Mouse (Mus musculus) right cerebral cortex, adult 2 months (tissue): ENCODE results near the gene Fam173a.
A peak's percentile ranks its signal among the peaks of the same experiment; 100 is the strongest.

Experiments used
- DNase-seq, 2 experiments: peaks; one replicate each; pipeline ENCODE4 v3.0.0; 2021 to 2022; ENCODE audit warnings: low spot score in 2 of 2

Fam173a gene

GRCm38 (mm10) chr17:25796951-25797369, 4.3 kb upstream of the Fam173a start, which contains the start of gene Metrn:
TSS of gene Metrn (minus strand) at chr17:25797136.
- DNase-seq = peak; percentile 66 to 67

GRCm38 (mm10) chr17:25796211-25796771, 3.6 kb upstream of the Fam173a start:
- no peak for DNase-seq

- DNase-seq = peak in 1 of 2 experiments; percentile 66
Observed at GRCm38 (mm10) chr17:25795609-25796092, 3.0 kb upstream of the Fam173a start, which contains the start of gene AC134908.4. TSS of gene AC134908.4 (minus strand) at chr17:25795659.

GRCm38 (mm10) chr17:25794998-25795397, 2.3 kb upstream of the Fam173a start:
- DNase-seq = no peak

- DNase-seq = no peak
Observed at GRCm38 (mm10) chr17:25794197-25794596, 1.5 kb upstream of the Fam173a start.

DNA sequence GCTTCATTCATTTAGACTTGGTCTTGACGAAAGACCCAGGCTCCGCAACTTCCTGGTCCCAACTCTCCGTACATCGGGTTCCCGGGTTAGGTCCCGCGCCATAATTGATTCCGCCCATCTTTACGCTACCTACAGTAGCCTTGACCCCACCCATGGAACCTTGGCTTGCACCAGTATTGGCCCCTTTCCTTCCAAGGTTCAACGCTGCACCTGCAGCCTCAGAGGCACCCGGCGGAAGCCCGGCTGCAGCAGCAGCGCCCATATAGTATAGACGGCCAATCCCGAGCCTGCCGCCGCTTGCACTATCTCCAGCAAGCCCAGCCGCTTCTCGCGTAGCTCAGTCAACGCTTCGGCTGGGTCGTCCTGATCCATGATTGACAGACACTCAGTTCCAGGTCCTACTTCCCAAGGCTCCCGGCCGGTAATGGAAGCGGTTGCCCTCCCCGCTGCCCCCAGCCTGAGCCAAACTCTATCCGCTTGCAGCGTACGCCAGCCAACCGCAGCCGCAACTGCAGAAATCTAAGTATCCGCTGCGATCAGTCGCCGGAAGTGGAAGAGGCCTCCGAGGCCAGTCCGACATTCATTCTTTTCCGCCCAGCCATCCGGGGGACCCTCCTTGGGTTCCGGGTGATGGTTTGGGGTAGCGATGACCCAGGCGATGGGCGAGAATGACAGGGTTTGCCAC, 716 bp downstream of the Fam173a start:
- peak; percentile 84 to 91 for DNase-seq

DNA sequence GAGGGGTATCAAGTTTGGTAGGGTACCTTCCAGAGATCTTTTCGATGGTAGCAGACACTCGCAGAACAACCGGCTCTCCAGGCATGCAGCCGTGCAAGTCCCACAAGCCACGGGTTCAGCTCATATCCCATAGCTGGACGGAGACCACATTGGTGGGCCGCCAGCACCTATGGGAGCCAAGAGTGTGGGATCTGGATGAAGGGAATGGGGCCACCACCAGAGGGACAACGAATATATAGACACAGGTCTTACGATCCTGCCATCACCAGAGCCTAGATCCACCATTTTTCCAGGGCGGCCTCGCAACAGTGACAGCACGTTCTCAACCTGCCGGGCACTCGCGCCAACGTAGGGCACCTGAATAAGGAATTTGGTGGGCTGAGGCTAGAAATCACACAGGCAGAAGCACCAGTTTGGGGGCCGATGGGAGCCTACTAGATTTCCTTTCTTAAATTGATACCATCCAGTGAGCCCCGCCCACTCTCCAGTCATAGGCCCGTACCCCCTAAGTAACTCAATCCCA, 1.3 kb downstream of the Fam173a start:
- no peak for DNase-seq

DNA sequence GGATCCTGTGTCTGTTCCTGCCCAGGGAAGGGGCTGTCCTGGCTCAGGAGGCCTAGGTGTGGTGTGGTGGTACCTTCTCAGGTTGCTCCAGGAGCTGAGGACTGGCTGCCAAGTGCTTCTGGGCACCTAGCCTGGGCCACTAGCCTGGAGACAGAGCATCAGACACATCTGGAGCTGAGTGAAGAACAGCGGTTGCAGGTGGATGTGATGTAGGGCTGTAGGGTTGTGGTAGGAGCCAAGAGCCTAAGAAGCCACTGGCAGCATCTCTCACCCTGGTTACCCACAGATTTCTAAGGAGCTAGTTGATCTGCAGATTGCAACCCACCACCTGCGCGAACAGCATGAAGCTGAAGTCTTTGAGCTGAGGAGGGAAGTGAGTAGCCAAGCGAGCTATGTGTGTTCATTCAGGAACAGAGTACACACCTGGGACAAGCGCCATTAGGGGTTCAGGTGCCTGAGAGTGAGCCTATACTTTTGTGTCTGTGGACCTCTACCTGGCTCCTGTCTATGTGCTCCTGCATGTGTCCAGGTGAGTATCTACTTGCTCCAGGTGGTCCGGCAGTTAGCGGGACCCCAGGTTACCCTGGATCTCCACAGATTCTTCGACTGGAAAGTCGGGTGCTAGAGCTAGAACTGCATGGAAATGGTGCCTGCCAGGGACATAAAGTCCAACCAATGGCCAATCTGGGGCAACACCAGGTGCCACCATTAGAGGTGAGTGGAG, 5.8 kb downstream of the Fam173a start:
- DNase-seq = no peak

DNA sequence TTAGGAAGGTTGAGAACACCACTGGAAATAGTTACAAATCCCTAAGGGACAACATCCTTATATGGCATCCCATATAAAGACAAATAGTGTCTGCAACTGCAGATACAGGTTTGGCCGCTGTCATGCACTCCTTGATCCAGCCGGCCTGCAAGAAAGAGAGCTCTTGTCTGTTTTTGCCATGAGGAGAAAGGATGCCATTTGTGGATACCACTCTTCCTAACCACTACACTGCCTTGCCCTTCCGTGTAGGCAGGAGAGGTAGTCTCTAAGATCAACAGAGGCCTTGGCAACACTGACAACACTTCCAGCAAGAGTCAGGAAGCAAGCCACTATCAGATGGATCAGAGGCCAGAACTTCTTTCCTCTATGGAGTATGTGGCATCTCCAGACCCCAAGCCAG, 6.4 kb downstream of the Fam173a start, which contains the start of gene Ccdc78:
TSS of gene Ccdc78 (plus strand) at position 301 of the 400 bp plus-strand sequence.
- DNase-seq = no peak

- peak; percentile 98 to 99 for DNase-seq
Observed at GRCm38 (mm10) chr17:25785281-25785745, 7.4 kb downstream of the Fam173a start, which contains the start of gene Haghl. TSS of gene Haghl (minus strand) at chr17:25785673.

- no peak for DNase-seq
Observed at GRCm38 (mm10) chr17:25783861-25784574, 8.7 kb downstream of the Fam173a start.

DNA sequence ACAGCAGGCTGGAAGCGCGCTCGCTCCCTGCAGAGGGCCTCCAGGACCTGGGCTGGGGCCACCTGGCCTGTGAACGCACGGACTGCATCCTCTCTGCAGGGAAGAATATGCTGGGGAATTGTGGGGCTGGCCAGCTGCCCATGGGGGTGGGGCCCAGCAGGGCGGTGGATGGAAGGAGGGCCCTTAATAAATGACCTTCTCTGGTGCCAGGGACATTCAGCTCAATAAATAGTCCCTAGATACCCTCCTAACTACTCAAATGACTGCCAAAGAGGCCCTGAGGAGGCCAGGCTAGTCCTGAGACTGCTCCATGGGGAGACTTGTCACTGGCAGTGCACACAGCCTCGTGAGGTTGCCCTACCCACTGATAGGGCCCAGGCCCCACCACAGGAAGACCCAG, 9.6 kb downstream of the Fam173a start:
- DNase-seq = no peak

DNA sequence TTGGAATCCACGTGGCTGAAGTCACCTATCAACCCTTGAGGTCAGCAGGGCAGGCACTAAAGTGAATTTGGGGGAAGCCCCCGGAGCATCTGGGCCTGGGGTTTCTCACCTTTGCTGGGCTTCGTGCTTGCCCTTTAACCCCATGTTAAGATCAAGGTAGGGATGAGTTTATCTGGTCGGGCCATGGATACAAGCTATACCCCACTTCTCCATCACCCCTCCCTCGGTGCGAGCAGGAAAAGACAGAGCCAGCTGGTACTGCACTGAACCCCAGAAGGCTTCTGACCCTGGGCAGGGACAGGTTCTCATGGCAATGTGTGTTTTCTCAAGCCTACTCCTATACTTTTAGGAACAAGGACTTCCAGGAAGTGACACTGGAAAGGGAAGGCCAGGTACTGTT, 11.4 kb downstream of the Fam173a start:
- no peak for DNase-seq

DNA sequence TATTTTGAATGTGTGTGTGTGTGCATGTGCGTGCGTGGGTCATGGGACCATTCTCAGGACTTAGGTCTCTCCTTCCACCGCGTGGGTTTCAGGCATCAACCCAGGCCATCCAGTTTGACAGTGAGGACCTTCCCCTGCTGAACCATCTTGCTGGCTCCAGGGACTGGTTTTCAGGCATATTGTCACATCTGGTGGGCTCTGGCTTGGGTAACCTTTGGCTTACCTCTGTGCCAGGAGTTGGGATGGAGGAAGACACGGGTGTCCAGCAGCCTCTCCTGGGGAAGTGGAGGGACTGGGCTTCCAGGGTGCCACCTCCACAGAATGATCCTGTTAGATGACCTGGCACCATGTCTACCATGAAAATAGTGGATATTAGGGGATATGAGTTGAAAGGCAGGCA, 14.8 kb downstream of the Fam173a start:
- DNase-seq = no peak

DNA sequence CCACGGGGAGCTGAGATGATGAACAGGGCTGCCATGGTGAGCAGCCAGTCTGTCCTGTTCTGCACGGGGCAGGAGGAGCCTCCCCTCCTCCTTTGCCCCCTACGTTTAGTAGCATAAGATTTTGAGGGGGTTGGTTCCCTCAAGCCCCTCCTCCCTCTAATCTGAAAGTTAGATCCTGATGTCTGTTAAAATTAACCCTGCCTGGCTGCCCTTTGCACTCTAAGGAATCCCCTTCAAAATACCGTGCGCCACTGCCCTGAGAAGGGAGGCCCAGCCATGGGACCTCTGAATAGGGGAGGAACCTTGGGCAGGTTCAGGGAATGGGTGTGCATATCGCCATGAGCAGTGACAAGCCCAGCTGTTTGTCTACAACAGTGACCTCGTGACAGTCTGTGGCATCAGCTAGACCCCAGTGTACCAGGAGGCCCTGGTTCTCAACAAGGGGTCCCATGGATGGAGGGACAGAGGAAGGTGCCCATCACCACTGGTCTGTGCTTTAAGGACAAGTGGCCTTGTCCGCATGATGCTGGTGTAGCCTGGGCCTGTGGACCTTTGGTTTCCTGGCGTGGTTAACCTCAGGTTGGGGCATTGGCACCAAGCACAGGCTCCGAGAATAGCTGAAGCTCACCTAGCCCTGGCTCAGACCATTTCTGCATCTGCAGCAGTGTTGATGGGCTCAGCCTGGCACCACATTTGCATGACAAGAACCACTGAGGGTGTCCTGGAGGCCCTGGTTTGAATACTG, 17.2 kb downstream of the Fam173a start:
- DNase-seq = no peak

DNA sequence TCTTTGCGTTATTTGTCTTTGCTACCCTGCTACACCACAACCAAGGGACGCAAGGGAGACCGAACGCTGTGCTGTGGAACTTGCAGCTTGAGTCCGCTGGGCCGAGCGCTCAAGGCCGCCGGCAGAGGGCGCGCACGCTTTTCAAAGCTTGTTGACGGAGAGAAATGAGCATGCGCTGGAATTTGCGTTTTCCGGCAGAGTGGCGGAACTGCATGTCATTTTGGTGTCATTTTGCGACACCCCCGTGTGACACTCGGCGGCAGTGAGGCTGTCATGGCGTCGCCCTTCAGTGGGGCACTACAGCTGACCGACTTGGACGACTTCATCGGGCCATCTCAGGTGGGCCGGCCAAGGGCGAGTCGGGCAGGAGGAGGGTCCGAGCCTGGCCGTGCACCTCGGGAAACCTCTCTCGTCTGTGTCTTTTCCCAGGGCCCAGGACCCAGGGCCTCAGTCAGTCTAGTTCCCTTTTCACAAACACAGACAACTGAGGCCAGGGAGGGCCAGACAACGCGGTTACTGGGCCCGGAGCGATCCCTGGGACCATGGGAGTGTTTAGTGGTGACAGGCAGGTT, 19.1 kb downstream of the Fam173a start, which contains the start of gene Narfl:
TSS of gene Narfl (plus strand) at position 228 of the 572 bp plus-strand sequence.
- DNase-seq = peak; percentile 98 to 100

DNA sequence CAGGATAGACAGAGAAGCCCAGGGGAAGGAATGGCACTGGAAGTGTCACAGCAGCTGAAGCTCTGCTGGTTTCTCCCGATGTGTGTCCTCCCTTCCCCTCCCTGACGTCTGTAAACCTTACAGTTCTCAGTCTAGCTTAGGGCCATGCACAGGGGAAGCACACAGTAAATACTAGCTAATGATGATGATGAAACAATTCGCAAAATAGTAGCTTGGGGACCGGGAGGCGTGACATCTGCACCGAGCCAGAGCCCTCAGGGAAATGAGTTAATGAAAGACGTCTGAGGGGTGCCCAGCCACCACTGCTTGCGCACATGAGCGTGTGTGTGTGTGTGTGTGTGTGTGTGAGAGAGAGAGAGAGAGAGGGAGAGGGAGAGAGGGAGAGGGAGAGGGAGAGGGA, 23.4 kb downstream of the Fam173a start:
- DNase-seq = no peak

GRCm38 (mm10) chr17:25765886-25766285, 26.8 kb downstream of the Fam173a start:
- no peak for DNase-seq

- no peak for DNase-seq
Observed at GRCm38 (mm10) chr17:25762591-25762990, 30.1 kb downstream of the Fam173a start.

DNA sequence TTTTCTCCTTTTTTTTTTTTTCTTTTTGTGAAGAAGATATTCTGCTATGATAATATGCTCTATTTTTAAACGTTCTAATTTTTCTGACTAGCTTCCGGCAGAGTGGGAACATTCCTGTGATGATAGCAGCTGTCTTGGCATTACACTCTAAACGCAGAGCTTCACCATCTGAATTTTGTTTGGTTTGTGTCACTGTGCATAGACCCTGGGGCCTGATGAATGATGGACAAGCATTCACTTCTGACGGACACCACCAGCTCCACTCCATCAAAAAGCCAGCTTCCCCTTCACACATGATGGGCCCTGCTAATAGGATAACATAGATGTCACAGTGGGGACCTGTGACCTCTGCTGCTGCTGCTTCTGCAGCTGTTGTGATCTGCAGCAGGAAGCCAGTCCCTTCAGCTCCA, 31.1 kb downstream of the Fam173a start:
- peak; percentile 51 to 57 for DNase-seq
